Mouse (Mus musculus): ENCODE results near the gene Robo4. TPM values are rescaled to one million over a fixed set of nuclear protein-coding genes. Genes with fewer than 3 reads are reported as not detected.

The Robo4 gene
- polyA plus RNA-seq, 2 experiments: 13.2 to 13.8 TPM

GRCm38 (mm10) chr9:37435616-37436015 is 33.9 kb downstream of the Robo4 start:
- Histone ChIP-seq H3K36me3 (ENCODE audit: control insufficient read depth, insufficient read depth, low read length) (no peaks in the 10 kb centered on the region), H3K4me3 (replicated peaks; ENCODE audit: low read length) (no peak overlapping the region), H3K9me3 (ENCODE audit: control insufficient read depth, low read length) (no peaks in the 10 kb centered on the region), H3K4me1 (ENCODE audit: control insufficient read depth, insufficient read depth, low read length) (peaks cover 9% of the 10 kb centered on the region; the same call in 1 of the 2 replicates), H3K27ac (replicated peaks; ENCODE audit: low read depth, low read length) (no peak overlapping the region), H3K27me3 (ENCODE audit: control insufficient read depth, insufficient read depth, low read length) (peaks cover 55% of the 10 kb centered on the region), H3K9ac (ENCODE audit: low read depth, low read length, severe bottlenecking) (no peak overlapping the region), H3K4me2 (replicated peaks; ENCODE audit: low read depth, low read length, severe bottlenecking) (no peak overlapping the region)
- no peak for DNase-seq (ENCODE audit: low spot score)
- no peak for TF ChIP-seq POLR2A (IDR thresholded peaks at IDR 0.05; ENCODE audit: borderline replicate concordance, extremely low read depth, insufficient read depth, insufficient read length)
- WGBS: 4% methylated on average over 4 of the region's 4 CpGs
- no peak for ATAC-seq (ENCODE audit: low FRiP score, low read depth)

GRCm38 (mm10) chr9:37437772-37438735 is 36.4 kb downstream of the Robo4 start:
- H3K4me2 ChIP-seq (replicated peaks; ENCODE audit: low read depth, low read length, severe bottlenecking): no peak overlapping the region
- 0 out of 2 replicates have a peak, but pooled peaks cover 6% of the 10 kb centered on the region for H3K4me1 ChIP-seq (ENCODE audit: control insufficient read depth, insufficient read depth, low read length)
- no peak for ATAC-seq (ENCODE audit: low FRiP score, low read depth)
- WGBS: 21% methylated on average over 3 of the region's 3 CpGs
- no peaks in the 10 kb centered on the region for H3K9me3 ChIP-seq (ENCODE audit: control insufficient read depth, low read length)
- H3K4me3 ChIP-seq (replicated peaks; ENCODE audit: low read length): no peak overlapping the region
- H3K27ac ChIP-seq (replicated peaks; ENCODE audit: low read depth, low read length): no peak overlapping the region
- no peak overlapping the region for H3K9ac ChIP-seq (ENCODE audit: low read depth, low read length, severe bottlenecking)
- H3K27me3 ChIP-seq (ENCODE audit: control insufficient read depth, insufficient read depth, low read length): peaks cover 31% of the 10 kb centered on the region
- no peak for TF ChIP-seq POLR2A (IDR thresholded peaks at IDR 0.05; ENCODE audit: borderline replicate concordance, extremely low read depth, insufficient read depth, insufficient read length)
- no peaks in the 10 kb centered on the region for H3K36me3 ChIP-seq (ENCODE audit: control insufficient read depth, insufficient read depth, low read length)
- DNase-seq (ENCODE audit: low spot score): no peak

- Histone ChIP-seq H3K9ac (ENCODE audit: low read depth, low read length, severe bottlenecking) (no peak overlapping the region), H3K9me3 (ENCODE audit: control insufficient read depth, low read length) (no peaks in the 10 kb centered on the region), H3K4me1 (ENCODE audit: control insufficient read depth, insufficient read depth, low read length) (0 out of 2 replicates have a peak, but pooled peaks cover 10% of the 10 kb centered on the region), H3K4me2 (replicated peaks; ENCODE audit: low read depth, low read length, severe bottlenecking) (no peak overlapping the region), H3K36me3 (ENCODE audit: control insufficient read depth, insufficient read depth, low read length) (no peaks in the 10 kb centered on the region), H3K4me3 (replicated peaks; ENCODE audit: low read length) (no peak overlapping the region), H3K27me3 (ENCODE audit: control insufficient read depth, insufficient read depth, low read length) (peaks cover 38% of the 10 kb centered on the region), H3K27ac (replicated peaks; ENCODE audit: low read depth, low read length) (no peak overlapping the region)
- ATAC-seq (ENCODE audit: low FRiP score, low read depth): no peak
- no peak for DNase-seq (ENCODE audit: low spot score)
- 4% methylated on average over 5 of the region's 5 CpGs for WGBS
- no peak for TF ChIP-seq POLR2A (IDR thresholded peaks at IDR 0.05; ENCODE audit: borderline replicate concordance, extremely low read depth, insufficient read depth, insufficient read length)
Measured at GRCm38 (mm10) chr9:37452401-37452800, 50.7 kb downstream of the Robo4 start.

DNA sequence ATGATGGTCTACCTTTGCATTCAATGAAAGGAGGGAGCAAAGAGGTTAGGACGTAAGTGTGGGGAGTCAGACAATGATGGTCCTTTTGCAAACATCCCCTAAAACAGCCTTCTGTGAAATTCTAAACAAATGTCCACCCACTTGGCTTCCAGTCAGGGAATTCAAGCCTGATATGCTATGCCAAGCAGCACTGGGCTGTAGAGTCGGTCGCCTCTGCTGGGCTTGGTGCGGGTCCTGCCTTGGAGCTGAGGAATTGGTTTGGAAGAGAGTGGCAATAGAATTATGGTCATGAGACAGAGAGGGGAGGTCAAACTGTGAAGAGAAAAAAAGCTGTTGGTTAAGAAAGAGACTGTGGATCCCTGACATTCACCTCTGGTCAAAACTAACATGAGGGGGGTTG is 51.6 kb downstream of the Robo4 start:
- Histone ChIP-seq H3K36me3 (ENCODE audit: control insufficient read depth, insufficient read depth, low read length) (no peaks in the 10 kb centered on the region), H3K9me3 (ENCODE audit: control insufficient read depth, low read length) (no peaks in the 10 kb centered on the region), H3K4me1 (ENCODE audit: control insufficient read depth, insufficient read depth, low read length) (0 out of 2 replicates have a peak, but pooled peaks cover 10% of the 10 kb centered on the region), H3K4me3 (replicated peaks; ENCODE audit: low read length) (no peak overlapping the region), H3K9ac (ENCODE audit: low read depth, low read length, severe bottlenecking) (no peak overlapping the region), H3K4me2 (replicated peaks; ENCODE audit: low read depth, low read length, severe bottlenecking) (no peak overlapping the region), H3K27me3 (ENCODE audit: control insufficient read depth, insufficient read depth, low read length) (peaks cover 47% of the 10 kb centered on the region), H3K27ac (replicated peaks; ENCODE audit: low read depth, low read length) (no peak overlapping the region)
- no peak for ATAC-seq (ENCODE audit: low FRiP score, low read depth)
- no peak for DNase-seq (ENCODE audit: low spot score)
- WGBS: 48% methylated on average over 4 of the region's 4 CpGs
- TF ChIP-seq POLR2A (IDR thresholded peaks at IDR 0.05; ENCODE audit: borderline replicate concordance, extremely low read depth, insufficient read depth, insufficient read length): no peak

DNA sequence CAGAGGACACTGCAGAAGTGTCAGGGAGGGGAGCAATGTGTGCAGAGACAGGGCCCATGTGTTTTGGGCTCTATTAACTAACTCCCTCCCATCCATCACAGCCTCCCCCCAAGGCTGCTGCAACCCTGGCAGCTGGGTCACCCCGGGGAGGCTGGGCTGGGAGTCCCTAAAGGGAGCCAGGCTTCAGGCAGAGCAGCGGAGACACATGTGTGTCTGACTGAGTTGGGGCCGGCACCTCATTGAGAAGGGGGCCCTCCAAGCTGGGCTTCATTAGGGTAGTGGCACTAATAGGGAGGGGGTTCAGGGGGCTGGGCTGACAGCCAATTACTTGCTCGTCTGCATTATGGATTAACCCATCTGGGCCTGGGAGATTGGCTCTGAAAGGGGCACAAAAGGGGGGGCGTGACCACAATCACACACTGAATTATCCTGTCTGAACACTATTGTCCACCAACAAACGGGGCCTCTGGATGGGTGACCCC is 52.4 kb downstream of the Robo4 start:
- WGBS: 5% methylated on average over 6 of the region's 6 CpGs
- peaks cover 55% of the 10 kb centered on the region for H3K27me3 ChIP-seq (ENCODE audit: control insufficient read depth, insufficient read depth, low read length)
- no peak overlapping the region for H3K4me3 ChIP-seq (replicated peaks; ENCODE audit: low read length)
- H3K9me3 ChIP-seq (ENCODE audit: control insufficient read depth, low read length): no peaks in the 10 kb centered on the region
- H3K27ac ChIP-seq (replicated peaks; ENCODE audit: low read depth, low read length): no peak overlapping the region
- DNase-seq (ENCODE audit: low spot score) (no peak), ATAC-seq (ENCODE audit: low FRiP score, low read depth) (no peak)
- H3K4me2 ChIP-seq (replicated peaks; ENCODE audit: low read depth, low read length, severe bottlenecking): no peak overlapping the region
- H3K4me1 ChIP-seq (ENCODE audit: control insufficient read depth, insufficient read depth, low read length): 0 out of 2 replicates have a peak, but pooled peaks cover 10% of the 10 kb centered on the region
- H3K9ac ChIP-seq (ENCODE audit: low read depth, low read length, severe bottlenecking): no peak overlapping the region
- H3K36me3 ChIP-seq (ENCODE audit: control insufficient read depth, insufficient read depth, low read length): no peaks in the 10 kb centered on the region
- no peak for TF ChIP-seq POLR2A (IDR thresholded peaks at IDR 0.05; ENCODE audit: borderline replicate concordance, extremely low read depth, insufficient read depth, insufficient read length)
